Mouse (Mus musculus): ENCODE results near the gene Ube2m. TPM values are rescaled to one million over a fixed set of nuclear protein-coding genes. Genes with fewer than 3 reads are reported as not detected.
"Not testable (repeated sequence)": the region's sequence is repeated elsewhere in the genome, so short reads cannot be mapped to it uniquely, and the experiment has no call there.

The Ube2m gene
- polyA plus RNA-seq (2021) = 222 TPM

- no peak for TF ChIP-seq CTCF (IDR thresholded peaks at IDR 0.05)
- ATAC-seq (peak; percentile 75), DNase-seq (ENCODE audit: low read depth, low spot score) (peak; percentile 92)
- ChIA-PET POLR2A (interaction anchor here (1.7 to 2.3 kb wide), 2 partner anchors 10 to 13 kb away, joined by 8 read pairs; no protein-coding TSS in a partner anchor), CTCF (interaction anchor here (1.7 to 4.1 kb wide), 2 partner anchors 23 to 28 kb away, joined by 3 to 19 read pairs; partner anchors contain the start of gene Zbtb45)
- H3K27me3 ChIP-seq = no peaks in the 10 kb centered on the region
- in situ Hi-C loops (cut with MboI; ENCODE audit: low pct_unique_long_range_greater_than_20kb) = no loop called here
Observed at GRCm38 (mm10) chr7:13037901-13038555, at the start of gene Ube2m. Gene Ube2m, minus strand, starts transcription at chr7:13038275.

- in situ Hi-C loops (cut with MboI; ENCODE audit: low pct_unique_long_range_greater_than_20kb) = loop anchor here (5.0 to 25.0 kb wide), 3 partner anchors 133 to 1250 kb away; no protein-coding TSS in a partner anchor
- ChIA-PET CTCF (interaction anchor here (1.1 kb wide), 1 partner anchor 8 kb away, joined by 4 read pairs; no protein-coding TSS in a partner anchor), POLR2A (no interaction called here)
- DNase-seq (ENCODE audit: low read depth, low spot score) = no peak
- H3K27me3 ChIP-seq = peaks cover 21% of the 10 kb centered on the region
- no peak for ATAC-seq
- peak; percentile 52 for TF ChIP-seq CTCF (IDR thresholded peaks at IDR 0.05)
Observed at GRCm38 (mm10) chr7:13072293-13072692, 34.2 kb upstream of the Ube2m start.

- in situ Hi-C loops (cut with MboI; ENCODE audit: low pct_unique_long_range_greater_than_20kb) = loop anchor here (25.0 kb wide), 1 partner anchor 449 kb away; no protein-coding TSS in a partner anchor
Observed at GRCm38 (mm10) chr7:13063399-13063798, 25.3 kb upstream of the Ube2m start.

GRCm38 (mm10) chr7:13059536-13059935 lies 21.5 kb upstream of the Ube2m start:
- POLR2A ChIA-PET = no interaction called here
- no peak for TF ChIP-seq CTCF (IDR thresholded peaks at IDR 0.05)
- in situ Hi-C loops (cut with MboI; ENCODE audit: low pct_unique_long_range_greater_than_20kb) = loop anchor here (10.0 to 25.0 kb wide), 2 partner anchors 215 to 453 kb away; partner anchors contain the start of genes Lig1 and Zswim9
- ATAC-seq (no peak), DNase-seq (ENCODE audit: low read depth, low spot score) (no peak)
- no peaks in the 10 kb centered on the region for H3K27me3 ChIP-seq
- CTCF ChIA-PET = no interaction called here

More at GRCm38 (mm10) chr7:13063399-13063798, 25.3 kb upstream of the Ube2m start:
- ATAC-seq; DNase-seq (ENCODE audit: low read depth, low spot score); POLR2A ChIA-PET; H3K27me3 ChIP-seq: not testable (repeated sequence)
- CTCF ChIA-PET = interaction anchor here (1.2 to 1.6 kb wide), 4 partner anchors 9 to 448 kb away, joined by 3 to 6 read pairs (median 4); no protein-coding TSS in a partner anchor
- TF ChIP-seq CTCF (IDR thresholded peaks at IDR 0.05) = peak; percentile 70

- no peak for ATAC-seq
- in situ Hi-C loops (cut with MboI; ENCODE audit: low pct_unique_long_range_greater_than_20kb) = loop anchor here (10.0 to 25.0 kb wide), 2 partner anchors 218 to 455 kb away; partner anchors contain the start of genes Lig1 and Zswim9
Observed at GRCm38 (mm10) chr7:13056913-13057700, 19.0 kb upstream of the Ube2m start.

GRCm38 (mm10) chr7:13054287-13055010 lies 16.4 kb upstream of the Ube2m start, which contains the start of gene Mzf1:
Gene Mzf1, minus strand, starts transcription at chr7:13054764.
- DNase-seq (ENCODE audit: low read depth, low spot score) (peak; percentile 79), ATAC-seq (peak; percentile 98)
- no peak for TF ChIP-seq CTCF (IDR thresholded peaks at IDR 0.05)
- ChIA-PET POLR2A (no interaction called here), CTCF (interaction anchor here (1.9 kb wide), 1 partner anchor 9 kb away, joined by 4 read pairs; no protein-coding TSS in a partner anchor)
- in situ Hi-C loops (cut with MboI; ENCODE audit: low pct_unique_long_range_greater_than_20kb) = loop anchor here (10.0 to 25.0 kb wide), 2 partner anchors 220 to 458 kb away; partner anchors contain the start of genes Lig1 and Zswim9
- no peaks in the 10 kb centered on the region for H3K27me3 ChIP-seq

More at GRCm38 (mm10) chr7:13056913-13057700, 19.0 kb upstream of the Ube2m start:
- TF ChIP-seq CTCF (IDR thresholded peaks at IDR 0.05) = no peak
- CTCF ChIA-PET = no interaction called here
- no peak for DNase-seq (ENCODE audit: low read depth, low spot score)
- POLR2A ChIA-PET = no interaction called here
- no peaks in the 10 kb centered on the region for H3K27me3 ChIP-seq

GRCm38 (mm10) chr7:13053961-13054286 lies 15.8 kb upstream of the Ube2m start:
- CTCF ChIA-PET = interaction anchor here (0.8 to 1.9 kb wide), 3 partner anchors 10 to 14 kb away, joined by 3 to 6 read pairs (median 4); no protein-coding TSS in a partner anchor
- no peaks in the 10 kb centered on the region for H3K27me3 ChIP-seq
- in situ Hi-C loops (cut with MboI; ENCODE audit: low pct_unique_long_range_greater_than_20kb) = loop anchor here (10.0 to 25.0 kb wide), 2 partner anchors 221 to 458 kb away; partner anchors contain the start of genes Lig1 and Zswim9
- ATAC-seq (no peak), DNase-seq (ENCODE audit: low read depth, low spot score) (no peak)
- POLR2A ChIA-PET = interaction anchor here (0.9 to 1.1 kb wide), 2 partner anchors 14 to 17 kb away, joined by 3 to 5 read pairs; no protein-coding TSS in a partner anchor
- TF ChIP-seq CTCF (IDR thresholded peaks at IDR 0.05) = no peak

GRCm38 (mm10) chr7:13053501-13053900 lies 15.4 kb upstream of the Ube2m start:
- in situ Hi-C loops (cut with MboI; ENCODE audit: low pct_unique_long_range_greater_than_20kb) = loop anchor here (10.0 to 25.0 kb wide), 2 partner anchors 221 to 459 kb away; partner anchors contain the start of genes Lig1 and Zswim9
- no peaks in the 10 kb centered on the region for H3K27me3 ChIP-seq
- ChIA-PET POLR2A (interaction anchor here (0.9 to 1.1 kb wide), 2 partner anchors 13 to 17 kb away, joined by 3 to 5 read pairs; no protein-coding TSS in a partner anchor), CTCF (interaction anchor here (0.8 to 1.9 kb wide), 3 partner anchors 10 to 14 kb away, joined by 3 to 6 read pairs (median 4); no protein-coding TSS in a partner anchor)
- DNase-seq (ENCODE audit: low read depth, low spot score) = no peak
- no peak for TF ChIP-seq CTCF (IDR thresholded peaks at IDR 0.05)
- ATAC-seq = no peak

- in situ Hi-C loops (cut with MboI; ENCODE audit: low pct_unique_long_range_greater_than_20kb) = loop anchor here (10.0 to 25.0 kb wide), 2 partner anchors 222 to 459 kb away; partner anchors contain the start of genes Lig1 and Zswim9
- TF ChIP-seq CTCF (IDR thresholded peaks at IDR 0.05) = no peak
- DNase-seq (ENCODE audit: low read depth, low spot score) (no peak), ATAC-seq (no peak)
- CTCF ChIA-PET = interaction anchor here (0.8 to 1.9 kb wide), 3 partner anchors 11 to 14 kb away, joined by 3 to 6 read pairs (median 4); no protein-coding TSS in a partner anchor
- no peaks in the 10 kb centered on the region for H3K27me3 ChIP-seq
- POLR2A ChIA-PET = interaction anchor here (0.9 to 1.1 kb wide), 2 partner anchors 13 to 17 kb away, joined by 3 to 5 read pairs; no protein-coding TSS in a partner anchor
Observed at GRCm38 (mm10) chr7:13053001-13053400, 14.9 kb upstream of the Ube2m start.

Measured in Patski (cell line).